Mouse (Mus musculus): ENCODE data around the gene Vps13d.

Vps13d gene

GRCm38 (mm10) chr4:144939847-144940411, 254.9 kb downstream of the Vps13d start:
- DNase-seq (ENCODE audit: low read depth): no peak

GRCm38 (mm10) chr4:144936563-144937154, 258.1 kb downstream of the Vps13d start:
- no peak for DNase-seq (ENCODE audit: low read depth)

- DNase-seq (ENCODE audit: low read depth): peak; percentile 24
These were observed 260.3 kb downstream of the Vps13d start for GRCm38 (mm10) chr4:144934501-144934900.

GRCm38 (mm10) chr4:144931167-144931566, 263.6 kb downstream of the Vps13d start:
- no peak for DNase-seq (ENCODE audit: low read depth)

GRCm38 (mm10) chr4:144930366-144930765, 264.4 kb downstream of the Vps13d start:
- peak; percentile 69 for DNase-seq (ENCODE audit: low read depth)

DNA sequence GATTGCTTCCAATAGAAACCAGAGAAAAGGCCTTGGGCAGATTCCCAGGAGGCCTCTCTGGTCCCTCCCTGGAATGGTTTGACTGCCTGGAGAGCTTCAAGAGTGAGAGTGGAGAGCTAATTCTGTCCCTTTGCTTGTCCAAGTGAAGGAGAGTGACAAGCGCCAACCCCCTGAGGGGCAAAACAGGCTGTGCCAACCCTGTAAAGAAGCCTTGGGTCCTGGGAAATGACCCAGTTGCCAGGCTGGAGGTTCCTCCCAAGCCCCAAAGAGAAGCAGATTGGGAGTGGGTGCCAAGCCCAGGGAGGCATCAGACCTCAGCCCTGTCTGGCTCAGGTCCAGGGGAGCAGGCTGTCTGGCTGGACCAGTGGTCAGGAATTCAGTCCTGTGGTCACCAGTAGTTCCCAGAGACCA, 265.0 kb downstream of the Vps13d start:
- DNase-seq (ENCODE audit: low read depth): peak; percentile 83

DNA sequence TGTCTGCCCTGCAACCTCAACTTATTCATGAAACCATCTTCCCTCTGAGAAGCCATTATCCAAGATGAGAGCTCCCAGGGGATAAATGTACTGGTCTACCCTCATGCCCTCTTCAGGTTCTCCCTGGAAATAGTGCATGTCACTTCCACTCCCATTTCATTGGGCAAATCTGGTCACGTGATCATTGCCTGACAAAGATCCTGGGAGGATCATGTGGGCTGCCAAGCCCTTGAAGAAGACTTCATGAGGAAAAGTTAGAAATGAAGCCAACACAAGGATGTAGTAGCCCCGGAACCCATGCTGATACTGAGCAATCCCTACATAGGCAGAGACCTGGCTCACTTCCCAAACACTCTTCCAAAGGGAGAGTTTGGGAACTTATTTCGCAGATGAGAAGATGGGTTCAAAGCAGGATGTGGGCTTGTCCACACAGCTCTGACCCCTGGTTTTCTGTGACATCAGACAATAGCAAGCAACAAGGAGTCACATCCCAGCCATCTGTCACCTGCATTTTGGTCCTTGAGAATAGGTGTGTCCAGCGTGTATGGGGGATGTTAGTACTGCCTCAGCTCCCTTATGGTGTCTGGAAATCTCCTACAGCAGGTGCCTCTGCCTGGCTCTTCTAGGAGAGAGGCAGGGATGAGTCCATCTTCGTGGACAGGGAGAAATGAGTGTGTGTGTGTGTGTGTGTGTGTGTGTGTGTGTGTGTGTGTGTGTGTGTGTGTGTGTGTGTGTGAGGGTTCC, 265.9 kb downstream of the Vps13d start:
- DNase-seq (ENCODE audit: low read depth): no peak

Data from NIH3T3 (cell line).